Mouse (Mus musculus) forebrain, postnatal 0 days (tissue): ENCODE measurements around the gene Tex38. TPM values are rescaled to one million over a fixed set of nuclear protein-coding genes. Genes with fewer than 3 reads are reported as not detected.
A peak's percentile ranks its signal among the peaks of the same experiment; 100 is the strongest.

Experiments
- ATAC-seq: fragments of 200-750 bp; cut with Nextera tagmentation; 2 replicates; pipeline ENCODE4 v1.8.0; 2017; ENCODE audit warnings: mild to moderate bottlenecking, moderate library complexity
- DNase-seq: peaks from one replicate; pipeline ENCODE4 v3.0.0-alpha.2; 2015
- H3K27ac ChIP-seq: fragments of 300-500 bp; sonication (generic); 2 replicates; pipeline ENCODE4 v1.5.1; 2014; ENCODE audit warnings: low read depth, mild to moderate bottlenecking, antibody characterized with exemption, low read length, moderate library complexity, mixed read lengths
- H3K27me3 ChIP-seq: fragments of 300-500 bp; sonication (generic); 2 replicates; pipeline ENCODE4 v1.6.1; 2014; ENCODE audit warnings: mild to moderate bottlenecking, low read length, mixed read lengths; ENCODE audit not compliant: insufficient read depth
- H3K36me3 ChIP-seq: fragments of 300-500 bp; sonication (generic); 2 replicates; pipeline ENCODE4 v1.6.1; 2014; ENCODE audit warnings: mild to moderate bottlenecking, moderate library complexity; ENCODE audit not compliant: insufficient read depth
- H3K4me1 ChIP-seq: fragments of 300-500 bp; sonication (generic); 2 replicates; pipeline ENCODE4 v1.6.1; 2014; ENCODE audit warnings: antibody characterized with exemption; ENCODE audit not compliant: insufficient read depth
- H3K4me2 ChIP-seq: fragments of 300-500 bp; sonication (generic); 2 replicates; pipeline ENCODE4 v1.6.1; 2014; ENCODE audit warnings: low read depth, mild to moderate bottlenecking, moderate library complexity
- H3K4me3 ChIP-seq: fragments of 300-500 bp; sonication (generic); 2 replicates; pipeline ENCODE4 v1.5.1; 2014; ENCODE audit warnings: low read depth, low read length, mixed read lengths
- H3K9ac ChIP-seq: fragments of 300-500 bp; sonication (generic); 2 replicates; pipeline ENCODE4 v1.6.1; 2014; ENCODE audit warnings: mild to moderate bottlenecking
- H3K9me3 ChIP-seq: fragments of 300-500 bp; sonication (generic); 2 replicates; pipeline ENCODE4 v1.6.1; 2016; ENCODE audit warnings: low read length
- CTCF ChIP-seq: sonication (generic); IDR thresholded peaks from 2 replicates; pipeline ENCODE4 v1.5.1; 2016; ENCODE audit warnings: antibody characterized with exemption, control low read depth, low read depth
- WGBS: fragments of 180-500 bp; shearing (Covaris S2); extraction: QIAGEN DNeasy Blood & Tissue Kit; methylation state at CpG from one replicate; pipeline ENCODE4 v1.1.7; 2014; 5-methylcytosine and 5-hydroxymethylcytosine counted together
- polyA plus RNA-seq: library from polyadenylated mRNA; unstranded; fragments of >200 nt; fragmentation: Nextera tagmentation; extraction: Ambion mirVana; gene quantifications from 2 replicates; pipeline ENCODE4 v1.2.1, GENCODE M21; 2015
- total RNA-seq: library from RNA; depleted of rRNA; stranded (reverse); fragments of >200 nt; gene quantifications from 2 replicates; pipeline ENCODE4 v1.2.3, GENCODE M21; 2014

Gene Tex38
- total and polyA plus RNA-seq, 2 experiments from 2014 or later, result 0.59 to 0.95 TPM

- Histone ChIP-seq H3K27me3 (no peaks in the 10 kb centered on the region), H3K9me3 (no peaks in the 10 kb centered on the region), H3K4me1 (no peaks in the 10 kb centered on the region), H3K4me3 (no peak overlapping the region), H3K4me2 (no peak overlapping the region), H3K27ac (no peak overlapping the region), H3K9ac (no peak overlapping the region), H3K36me3 (peaks cover 23% of the 10 kb centered on the region)
- DNase-seq (no peak), ATAC-seq (no peak)
- TF ChIP-seq CTCF, result no peak
- 92% methylated on average over 2 of the region's 2 CpGs for WGBS
Observed at GRCm38 (mm10) chr4:115777627-115778026, 3.2 kb downstream of the Tex38 start.

GRCm38 (mm10) chr4:115775056-115775455, 5.8 kb downstream of the Tex38 start:
- ATAC-seq, result no peak
- Histone ChIP-seq H3K9ac (no peak overlapping the region), H3K4me2 (no peak overlapping the region), H3K27me3 (no peaks in the 10 kb centered on the region), H3K27ac (no peak overlapping the region), H3K4me3 (no peak overlapping the region), H3K9me3 (no peaks in the 10 kb centered on the region), H3K4me1 (no peaks in the 10 kb centered on the region), H3K36me3 (peaks cover 31% of the 10 kb centered on the region)
- DNase-seq, result no peak
- 79% methylated on average over 6 of the region's 6 CpGs for WGBS
- TF ChIP-seq CTCF, result no peak

- H3K27me3 ChIP-seq, result no peaks in the 10 kb centered on the region
- H3K4me2 ChIP-seq, result no peak overlapping the region
- no peak for TF ChIP-seq CTCF
- no peaks in the 10 kb centered on the region for H3K4me1 ChIP-seq
- DNase-seq (no peak), ATAC-seq (no peak)
- H3K36me3 ChIP-seq, result peaks cover 57% of the 10 kb centered on the region
- no peak overlapping the region for H3K9ac ChIP-seq
- no peak overlapping the region for H3K27ac ChIP-seq
- no peaks in the 10 kb centered on the region for H3K9me3 ChIP-seq
- H3K4me3 ChIP-seq, result no peak overlapping the region
- 59% methylated on average over 11 of the region's 11 CpGs for WGBS
Observed at GRCm38 (mm10) chr4:115767647-115768467, 13.0 kb downstream of the Tex38 start.

GRCm38 (mm10) chr4:115764581-115764980, 16.2 kb downstream of the Tex38 start:
- H3K9ac ChIP-seq, result no peak overlapping the region
- ATAC-seq, result no peak
- no peaks in the 10 kb centered on the region for H3K9me3 ChIP-seq
- no peak for DNase-seq
- no peak overlapping the region for H3K27ac ChIP-seq
- peaks cover 64% of the 10 kb centered on the region for H3K36me3 ChIP-seq
- no peak overlapping the region for H3K4me2 ChIP-seq
- H3K27me3 ChIP-seq, result no peaks in the 10 kb centered on the region
- 80% methylated on average over 11 of the region's 11 CpGs for WGBS
- no peak for TF ChIP-seq CTCF
- no peak overlapping the region for H3K4me3 ChIP-seq
- H3K4me1 ChIP-seq, result no peaks in the 10 kb centered on the region

- Histone ChIP-seq H3K4me3 (no peak overlapping the region), H3K4me1 (no peaks in the 10 kb centered on the region), H3K4me2 (no peak overlapping the region), H3K9me3 (no peaks in the 10 kb centered on the region), H3K36me3 (peaks cover 60% of the 10 kb centered on the region), H3K9ac (no peak overlapping the region), H3K27ac (no peak overlapping the region), H3K27me3 (no peaks in the 10 kb centered on the region)
- no peak for ATAC-seq
- TF ChIP-seq CTCF, result no peak
- DNase-seq, result peak; percentile 37
- 27% methylated on average over 3 of the region's 3 CpGs for WGBS
Observed at GRCm38 (mm10) chr4:115761206-115761605, 19.6 kb downstream of the Tex38 start.

GRCm38 (mm10) chr4:115754851-115755250, 26.0 kb downstream of the Tex38 start:
- DNase-seq, result no peak
- Histone ChIP-seq H3K9ac (no peak overlapping the region), H3K4me3 (no peak overlapping the region), H3K4me2 (no peak overlapping the region), H3K27ac (no peak overlapping the region), H3K4me1 (no peaks in the 10 kb centered on the region), H3K36me3 (peaks cover 34% of the 10 kb centered on the region), H3K27me3 (no peaks in the 10 kb centered on the region), H3K9me3 (no peaks in the 10 kb centered on the region)
- WGBS, result 95% methylated on average over 1 of the region's 1 CpGs
- no peak for TF ChIP-seq CTCF
- no peak for ATAC-seq

- Histone ChIP-seq H3K4me3 (no peak overlapping the region), H3K9ac (no peak overlapping the region), H3K27ac (no peak overlapping the region), H3K27me3 (no peaks in the 10 kb centered on the region), H3K36me3 (peaks cover 35% of the 10 kb centered on the region), H3K9me3 (no peaks in the 10 kb centered on the region), H3K4me2 (no peak overlapping the region), H3K4me1 (no peaks in the 10 kb centered on the region)
- no peak for TF ChIP-seq CTCF
- ATAC-seq, result no peak
- 97% methylated on average over 3 of the region's 3 CpGs for WGBS
- DNase-seq, result no peak
Observed at GRCm38 (mm10) chr4:115754101-115754500, 26.7 kb downstream of the Tex38 start.
